Mouse (Mus musculus) right cerebral cortex, postnatal 14 days (tissue): ENCODE measurements at regions not wholly inside any gene's neighbourhood (a gene's known extent, or its start where the extent isn't known, plus 50 kb on each side); places are given as distances from the start of the nearest gene placed in this dataset.
"Not testable (repeated sequence)": the region's sequence is repeated elsewhere in the genome, so short reads cannot be mapped to it uniquely, and the experiment has no call there.

Experiments used
- DNase-seq: peaks from one replicate; pipeline ENCODE4 v3.0.0; 2022

GRCm38 (mm10) chr15:90400326-90401280 lies 176.5 kb downstream of the Alg10b start:
- no peak for DNase-seq

- DNase-seq: no peak
Measured at GRCm38 (mm10) chr15:90420776-90421175, 196.7 kb downstream of the Alg10b start.

- DNase-seq: no peak
Measured at GRCm38 (mm10) chr15:90422122-90422614, 198.1 kb downstream of the Alg10b start.

GRCm38 (mm10) chr15:90431048-90431447 lies 206.9 kb downstream of the Alg10b start:
- not testable (repeated sequence) for DNase-seq

- DNase-seq: no peak
Measured at GRCm38 (mm10) chr15:90432154-90432553, 208.0 kb downstream of the Alg10b start.

GRCm38 (mm10) chr15:90435286-90435685 lies 211.2 kb downstream of the Alg10b start:
- DNase-seq: no peak
